Mouse (Mus musculus) CH12.LX (cell line): ENCODE measurements at regions not wholly inside any gene's neighbourhood (a gene's known extent, or its start where the extent isn't known, plus 50 kb on each side); places are given as distances from the start of the nearest gene placed in this dataset.
"Not testable (repeated sequence)": the region's sequence is repeated elsewhere in the genome, so short reads cannot be mapped to it uniquely, and the experiment has no call there.

Source experiments
- DNase-seq: peaks from one replicate; pipeline ENCODE4 v3.0.0-alpha.2; 2013; ENCODE audit errors: extremely low read depth
- H3K27ac ChIP-seq: 2 replicates; pipeline ENCODE4 v1.5.1; 2012; ENCODE audit warnings: low read depth, mild to moderate bottlenecking, control low read depth, moderate library complexity; ENCODE audit not compliant: insufficient read depth
- H3K27me3 ChIP-seq: replicated peaks from 2 replicates; pipeline ENCODE3; 2012; ENCODE audit warnings: inconsistent platforms
- H3K36me3 ChIP-seq, 2 experiments: replicated peaks in 1 of 2; 2 replicates each; pipeline versions ENCODE3 to v1.6.1; 2012; ENCODE audit warnings: inconsistent platforms in 1 of 2, low read length in 1 of 2, mild to moderate bottlenecking in 1 of 2, mixed read lengths in 1 of 2, moderate library complexity in 1 of 2; ENCODE audit not compliant: control insufficient read depth in 1 of 2, insufficient read depth in 1 of 2
- H3K4me1 ChIP-seq, 2 experiments: 2 replicates each; pipeline ENCODE4 v1.6.1; 2012; ENCODE audit warnings: inconsistent platforms in 1 of 2, moderate library complexity in 1 of 2; ENCODE audit not compliant: insufficient read depth in 2 of 2, control insufficient read depth in 1 of 2
- H3K4me2 ChIP-seq: 2 replicates; pipeline ENCODE4 v1.6.1; 2012; ENCODE audit warnings: low read depth, mild to moderate bottlenecking, control low read depth; ENCODE audit not compliant: poor library complexity, insufficient read depth, severe bottlenecking
- H3K4me3 ChIP-seq, 3 experiments: fragments of 150-350 bp in 1 of 3; sonication (generic) in 1 of 3; replicated peaks in 1 of 3; 2 replicates each; pipeline versions ENCODE3 to v1.5.1; 2011 to 2012; ENCODE audit warnings: low read depth in 2 of 3, low read length in 2 of 3, mild to moderate bottlenecking in 2 of 3, moderate library complexity in 2 of 3, control low read depth in 1 of 3, improper control_type of control experiment in 1 of 3, inconsistent platforms in 1 of 3, mixed read lengths in 1 of 3; ENCODE audit not compliant: poor library complexity in 1 of 3
- H3K79me2 ChIP-seq: replicated peaks from 2 replicates; pipeline ENCODE4 v1.6.1; 2012; ENCODE audit warnings: mild to moderate bottlenecking, moderate library complexity; ENCODE audit not compliant: control insufficient read depth, poor library complexity, insufficient read depth, severe bottlenecking; ENCODE audit errors: extremely low read depth
- H3K9ac ChIP-seq: 2 replicates; pipeline ENCODE4 v1.6.1; 2012; ENCODE audit warnings: low read depth, mild to moderate bottlenecking, control low read depth, moderate library complexity; ENCODE audit not compliant: insufficient read depth
- H3K9me3 ChIP-seq: replicated peaks from 2 replicates; pipeline ENCODE3; 2012; ENCODE audit warnings: low read length, inconsistent platforms, mixed read lengths
- CTCF ChIP-seq, 2 experiments: IDR thresholded peaks in 1 of 2; conservative IDR thresholded peaks in 1 of 2; 2 replicates each; pipeline ENCODE4 v1.5.1; 2011 to 2012; ENCODE audit warnings: low read depth in 2 of 2, low read length in 2 of 2, improper control_type of control experiment in 1 of 2, inconsistent platforms in 1 of 2, mild to moderate bottlenecking in 1 of 2, moderate library complexity in 1 of 2
- JUN ChIP-seq: IDR thresholded peaks from 2 replicates; pipeline ENCODE4 v1.6.1; 2011; ENCODE audit warnings: low read depth, mild to moderate bottlenecking, low read length, improper control_type of control experiment, moderate library complexity; ENCODE audit not compliant: insufficient read depth
- RAD21 ChIP-seq: IDR thresholded peaks from 2 replicates; pipeline ENCODE4 v1.6.1; 2011; ENCODE audit warnings: low read depth, mild to moderate bottlenecking, low read length, improper control_type of control experiment, moderate library complexity
- RCOR1 ChIP-seq: conservative IDR thresholded peaks from 2 replicates; pipeline ENCODE4 v1.6.1; 2012; ENCODE audit warnings: low read depth, mild to moderate bottlenecking, inconsistent platforms, low read length, improper control_type of control experiment
- SMC3 ChIP-seq: IDR thresholded peaks from 2 replicates; pipeline ENCODE4 v1.6.1; 2011; ENCODE audit warnings: low read depth, low read length, improper control_type of control experiment
- dilution Hi-C: fragments of 300-500 bp; cut with MboI; formaldehyde crosslinking; loops from 2 replicates; pipeline ENCODE4 v1.14.3; 2020; ENCODE audit warnings: low sequenced_read_pairs; ENCODE audit not compliant: extremely low pct_unique_long_range_greater_than_20kb, extremely low pct_ligation_motif_present
- in situ Hi-C: fragments of 300-500 bp; cut with MboI; formaldehyde crosslinking; loops from 3 replicates; pipeline ENCODE4 v1.14.3; 2019; ENCODE audit warnings: low sequenced_read_pairs, low pct_ligation_motif_present, low pct_unique_long_range_greater_than_20kb, mixed read lengths

- dilution Hi-C loops, H3K36me3 ChIP-seq, H3K4me2 ChIP-seq, H3K4me3 ChIP-seq, H3K9ac ChIP-seq, H3K27ac ChIP-seq, H3K4me1 ChIP-seq, H3K27me3 ChIP-seq, H3K79me2 ChIP-seq, H3K9me3 ChIP-seq: not testable (repeated sequence)
- peak; percentile 34 for DNase-seq
- in situ Hi-C loops = loop anchor here (25.0 kb wide), 1 partner anchor 110 kb away; the partner anchor contains the start of gene Adam6b
- TF ChIP-seq CTCF (conservative IDR thresholded peaks at IDR 0.05 in 1 of 2, IDR thresholded peaks at IDR 0.05 in 1 of 2; ENCODE audit: low read depth in 2 of 2, low read length in 2 of 2) (peak; percentile 12 to 60; a peak in 2 of 4 replicates), SMC3 (peak; percentile 65), RAD21 (peak; percentile 36)
Observed at GRCm38 (mm10) chr12:113597163-113597562, 53.5 kb downstream of the Adam6a start.

GRCm38 (mm10) chr12:113610924-113611323 lies 67.2 kb downstream of the Adam6a start:
- Histone ChIP-seq H3K36me3 (no peaks in the 10 kb centered on the region), H3K9ac (no peak overlapping the region), H3K27ac (no peak overlapping the region), H3K4me3 (no peak overlapping the region), H3K4me2 (no peak overlapping the region), H3K79me2 (no peaks in the 10 kb centered on the region), H3K4me1 (no peaks in the 10 kb centered on the region), H3K9me3 (no peaks in the 10 kb centered on the region), H3K27me3 (no peaks in the 10 kb centered on the region)
- dilution Hi-C loops = no loop called here
- TF ChIP-seq RCOR1 (no peak), JUN (no peak), SMC3 (peak; percentile 63), RAD21 (peak; percentile 27), CTCF (conservative IDR thresholded peaks at IDR 0.05 in 1 of 2, IDR thresholded peaks at IDR 0.05 in 1 of 2; ENCODE audit: low read depth in 2 of 2, low read length in 2 of 2) (peak; percentile 55 to 63)
- DNase-seq = peak; percentile 26
- in situ Hi-C loops = no loop called here

GRCm38 (mm10) chr12:113625221-113625620 lies 81.5 kb downstream of the Adam6a start:
- dilution Hi-C loops, H3K27ac ChIP-seq, H3K4me1 ChIP-seq, in situ Hi-C loops, H3K9ac ChIP-seq, H3K4me3 ChIP-seq, H3K9me3 ChIP-seq, H3K79me2 ChIP-seq, H3K4me2 ChIP-seq, H3K27me3 ChIP-seq, DNase-seq, H3K36me3 ChIP-seq: not testable (repeated sequence)
- peak in 1 of 2 experiments; percentile 15; a peak in 1 of 4 replicates for TF ChIP-seq CTCF (conservative IDR thresholded peaks at IDR 0.05 in 1 of 2, IDR thresholded peaks at IDR 0.05 in 1 of 2; ENCODE audit: low read depth in 2 of 2, low read length in 2 of 2)

- H3K4me2 ChIP-seq, H3K9me3 ChIP-seq, H3K36me3 ChIP-seq, H3K4me1 ChIP-seq, H3K27me3 ChIP-seq, H3K9ac ChIP-seq, in situ Hi-C loops, H3K27ac ChIP-seq, dilution Hi-C loops, DNase-seq, H3K79me2 ChIP-seq, H3K4me3 ChIP-seq: not testable (repeated sequence)
Observed at GRCm38 (mm10) chr12:113630803-113631202, 87.1 kb downstream of the Adam6a start.
